8 mouse cellular contexts compared by ENCODE assay signal in the genomic region with DNA sequence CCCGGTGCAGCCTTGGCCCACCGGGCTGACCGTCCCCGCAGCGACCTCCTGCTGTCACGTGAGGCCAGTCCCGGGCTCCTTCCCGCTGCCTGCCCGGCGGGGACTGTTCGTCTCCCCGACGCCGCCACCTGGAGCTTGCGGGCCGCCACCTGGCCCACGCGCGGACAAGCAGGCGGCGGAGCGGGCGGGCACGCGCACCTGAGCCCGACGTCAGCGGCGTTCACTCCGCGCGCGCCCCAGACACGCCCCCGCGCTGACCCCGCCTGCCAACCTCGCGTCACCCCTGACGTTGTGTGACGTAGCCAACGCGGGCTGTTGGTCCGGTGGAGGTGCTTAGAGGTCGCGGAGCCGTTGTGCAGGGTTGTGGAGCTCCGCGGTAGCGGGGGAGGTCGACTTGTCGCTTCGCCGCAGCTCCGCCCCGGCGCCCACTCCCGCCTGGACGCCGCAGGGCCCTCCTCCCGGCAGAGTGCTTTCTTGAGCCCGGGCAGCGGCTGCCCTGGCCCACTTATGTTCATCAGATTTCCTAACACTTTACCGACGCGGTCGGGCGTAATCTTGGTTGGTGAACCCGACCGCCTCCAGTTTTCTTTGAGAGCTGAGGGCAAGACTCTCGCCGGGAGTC. TPM values are rescaled to one million over a fixed set of nuclear protein-coding genes. Genes with fewer than 3 reads are reported as not detected.
DNase-seq lines count a peak whose midpoint lies in the region; ATAC-seq lines count a peak whose summit lies in the region.

A gene (minus strand): TSS at position 274 of the 622 bp plus-strand sequence.

- intact Hi-C loops in gastrocnemius, postnatal 14 days (cut with DNase I; ENCODE audit: low total_unique reads): no loop called here
- intact Hi-C loops in left cerebral cortex, postnatal 10 days (cut with DNase I): no loop called here

- peak; percentile 91 for DNase-seq in adipocyte (ENCODE audit: low spot score)
- peak; percentile 96 for DNase-seq in embryo, embryonic 10 days (ENCODE audit: low spot score)
- DNase-seq in gastrocnemius, postnatal 14 days: peak; percentile 93
- peak; percentile 92 to 95 for DNase-seq in left cerebral cortex, postnatal 10 days (ENCODE audit: extremely low spot score in 1 of 2, low spot score in 2 of 2)
- peak; percentile 94 for DNase-seq in right cerebral cortex, postnatal 25 days
- DNase-seq in urinary bladder, postnatal 4 days (ENCODE audit: low spot score in 2 of 2): peak; percentile 93 to 96

- peak; percentile 51 for ATAC-seq in inflammation-experienced regulatory T-cells, adult 6 months
- ATAC-seq in megakaryocyte-erythroid progenitor cell, adult 5-6 weeks (replicated peaks; ENCODE audit: low FRiP score, low TSS enrichment, poor library complexity, severe bottlenecking): peak; percentile 55

RNA-seq across cellular contexts. Expression of the gene that starts here (rescaled TPM):
- 10 to 100 TPM in 1 of 2 experiments, 1 to 10 TPM in 1; 9.8 to 11.1 TPM for total RNA-seq in gastrocnemius, postnatal 14 days (2021)
- 1 to 10 TPM; 3.3 to 4.6 (median 4.1) TPM for polyA plus RNA-seq in inflammation-experienced regulatory T-cells, adult 6 months (2017; shearing (Covaris generic))
- 10 to 100 TPM; 43.7 to 46.1 TPM for total RNA-seq in left cerebral cortex, postnatal 10 days (2021)
- 43.6 and 59.8 TPM in 2 replicates for total RNA-seq in megakaryocyte-erythroid progenitor cell, adult 5-6 weeks (2014; fragmentation: Nextera tagmentation)
- total RNA-seq in megakaryocyte-erythroid progenitor cell, adult 5-6 weeks (2017): 43.8 and 49.8 TPM in 2 replicates

Comparison
In these comparisons a context has a peak if more than half of its experiments do, and no peak if none do; other contexts are left out.
1. Peak in every context shown above with its lines: DNase-seq and ATAC-seq.